Mouse (Mus musculus) neural tube, embryonic 13.5 days (tissue): ENCODE results near the gene Fanca. TPM values are rescaled to one million over a fixed set of nuclear protein-coding genes. Genes with fewer than 3 reads are reported as not detected.

Experiments
- ATAC-seq: fragments of 200-750 bp; cut with Nextera tagmentation; 2 replicates; pipeline ENCODE4 v1.8.0; 2017; ENCODE audit warnings: low read depth, mild to moderate bottlenecking, moderate TSS enrichment, moderate library complexity
- H3K27ac ChIP-seq: fragments of 300-500 bp; sonication (generic); replicated peaks from 2 replicates; pipeline ENCODE4 v1.5.1; 2015; ENCODE audit warnings: moderate library complexity, mild to moderate bottlenecking, inconsistent platforms
- H3K27me3 ChIP-seq: fragments of 300-500 bp; sonication (generic); 2 replicates; pipeline ENCODE4 v1.6.1; 2015; ENCODE audit warnings: mild to moderate bottlenecking, inconsistent platforms
- H3K36me3 ChIP-seq: fragments of 300-500 bp; sonication (generic); 2 replicates; pipeline ENCODE4 v1.6.1; 2015; ENCODE audit warnings: mild to moderate bottlenecking, inconsistent platforms
- H3K4me1 ChIP-seq: fragments of 300-500 bp; sonication (generic); replicated peaks from 2 replicates; pipeline ENCODE4 v1.6.1; 2015; ENCODE audit warnings: inconsistent platforms
- H3K4me2 ChIP-seq: fragments of 300-500 bp; sonication (generic); 2 replicates; pipeline ENCODE4 v1.6.1; 2015; ENCODE audit warnings: inconsistent platforms, mild to moderate bottlenecking, moderate library complexity
- H3K4me3 ChIP-seq: fragments of 300-500 bp; sonication (generic); 2 replicates; pipeline ENCODE4 v1.5.1; 2015; ENCODE audit warnings: mild to moderate bottlenecking, inconsistent platforms
- H3K9ac ChIP-seq: fragments of 300-500 bp; sonication (generic); 2 replicates; pipeline ENCODE4 v1.6.1; 2015; ENCODE audit warnings: moderate library complexity, mild to moderate bottlenecking, inconsistent platforms
- H3K9me3 ChIP-seq: fragments of 300-500 bp; sonication (generic); 2 replicates; pipeline ENCODE4 v1.6.1; 2016; ENCODE audit warnings: inconsistent platforms
- WGBS: fragments of 180-500 bp; shearing (Covaris S2); methylation state at CpG from one replicate; pipeline ENCODE4 v1.1.7; 2015; 5-methylcytosine and 5-hydroxymethylcytosine counted together
- polyA plus RNA-seq: library from polyadenylated mRNA; unstranded; fragments of >200 nt; fragmentation: Nextera tagmentation; extraction: Ambion mirVana; gene quantifications from 2 replicates; pipeline ENCODE4 v1.2.1, GENCODE M21; 2015

Gene Fanca
- polyA plus RNA-seq = 9.3 and 11.0 TPM in 2 replicates

DNA sequence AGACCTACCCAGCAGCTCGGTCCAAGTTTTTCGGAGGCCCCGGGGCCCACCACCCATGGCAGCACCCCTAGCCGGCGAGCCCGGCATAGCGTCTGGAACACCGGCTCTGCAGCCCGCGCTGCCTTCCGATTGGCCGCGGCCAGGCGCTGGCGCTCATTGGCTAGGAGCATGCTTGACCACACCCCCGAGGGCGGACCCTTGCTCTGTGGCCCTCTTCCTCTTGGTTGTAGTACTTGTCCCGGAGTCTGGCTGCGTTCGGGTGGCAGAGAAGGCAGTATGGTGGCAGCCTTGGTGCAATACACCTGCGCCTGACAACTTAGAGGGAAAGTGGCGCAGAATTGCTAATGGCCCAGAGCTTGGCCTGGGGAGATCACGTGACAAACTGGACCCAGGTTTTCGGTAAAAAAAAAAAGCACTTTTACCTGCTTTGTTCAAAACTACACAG is at the start of gene Fanca:
Fanca (minus strand) TSS at position 110 of the 445 bp plus-strand sequence.
- under 1% methylated on average over 24 of the region's 24 CpGs for WGBS
- Histone ChIP-seq H3K36me3 (no peaks in the 10 kb centered on the region), H3K4me1 (peaks cover 13% of the 10 kb centered on the region), H3K4me3 (peak within 1 kb of the TSS; percentile 49), H3K27ac (no peak within 1 kb of the TSS), H3K4me2 (peak within 1 kb of the TSS; percentile 72), H3K9ac (peak within 1 kb of the TSS; percentile 65), H3K9me3 (no peaks in the 10 kb centered on the region), H3K27me3 (no peaks in the 10 kb centered on the region)
- ATAC-seq = peak; percentile 98

GRCm38 (mm10) chr8:123361082-123361739 is 42.8 kb upstream of the Fanca start:
- Histone ChIP-seq H3K9ac (no peak overlapping the region), H3K4me3 (no peak overlapping the region), H3K9me3 (no peaks in the 10 kb centered on the region), H3K27ac (peak overlapping the region; percentile 71), H3K4me2 (no peak overlapping the region), H3K36me3 (peaks cover 94% of the 10 kb centered on the region), H3K27me3 (no peaks in the 10 kb centered on the region), H3K4me1 (no peaks in the 10 kb centered on the region)
- whole genome bisulfite sequencing = 50% methylated on average over 12 of the region's 12 CpGs
- peak; percentile 78 for ATAC-seq

GRCm38 (mm10) chr8:123353216-123353615 is 34.8 kb upstream of the Fanca start:
- no peak; the same call in 1 of the 2 replicates for ATAC-seq

GRCm38 (mm10) chr8:123352786-123353185 is 34.4 kb upstream of the Fanca start:
- Histone ChIP-seq H3K4me2 (no peak overlapping the region), H3K4me1 (peaks cover 26% of the 10 kb centered on the region; the same call in 1 of the 2 replicates), H3K27me3 (no peaks in the 10 kb centered on the region), H3K4me3 (no peak overlapping the region), H3K9ac (no peak overlapping the region), H3K9me3 (no peaks in the 10 kb centered on the region), H3K36me3 (peaks cover 46% of the 10 kb centered on the region), H3K27ac (no peak overlapping the region)
- peak; percentile 55; the same call in 1 of the 2 replicates for ATAC-seq
- 50% methylated on average over 13 of the region's 13 CpGs for WGBS

More at GRCm38 (mm10) chr8:123353216-123353615, 34.8 kb upstream of the Fanca start:
- H3K4me2 ChIP-seq = no peak overlapping the region
- H3K27ac ChIP-seq = no peak overlapping the region
- H3K4me3 ChIP-seq = no peak overlapping the region
- H3K4me1 ChIP-seq = peaks cover 22% of the 10 kb centered on the region; the same call in 1 of the 2 replicates
- no peaks in the 10 kb centered on the region for H3K9me3 ChIP-seq
- no peaks in the 10 kb centered on the region for H3K27me3 ChIP-seq
- H3K36me3 ChIP-seq = peaks cover 46% of the 10 kb centered on the region
- WGBS = 34% methylated on average over 11 of the region's 11 CpGs
- no peak overlapping the region for H3K9ac ChIP-seq

DNA sequence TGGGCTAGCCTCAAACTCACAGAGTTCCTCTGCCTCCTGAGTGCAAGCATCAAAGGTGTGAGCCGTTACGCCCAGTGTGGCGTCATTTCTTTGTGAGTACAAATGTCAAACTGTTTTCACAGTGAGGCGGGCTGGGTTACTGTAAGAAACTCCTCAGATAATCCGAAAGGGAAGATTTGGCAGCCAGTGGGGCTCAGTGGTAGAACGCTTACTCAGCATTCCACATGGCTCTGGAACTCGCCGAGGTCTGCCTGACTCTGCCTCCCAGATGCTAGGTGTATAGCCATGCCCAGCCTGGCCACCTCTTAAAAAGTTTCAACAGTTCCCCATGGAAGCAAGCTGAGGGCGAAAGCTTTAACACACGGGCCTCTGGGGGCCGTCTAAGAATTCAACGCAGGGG is 33.7 kb upstream of the Fanca start:
- no peak overlapping the region for H3K27ac ChIP-seq
- peaks cover 39% of the 10 kb centered on the region for H3K36me3 ChIP-seq
- H3K4me2 ChIP-seq = no peak overlapping the region
- no peak overlapping the region for H3K9ac ChIP-seq
- no peaks in the 10 kb centered on the region for H3K9me3 ChIP-seq
- peaks cover 26% of the 10 kb centered on the region; the same call in 1 of the 2 replicates for H3K4me1 ChIP-seq
- ATAC-seq = 0 out of 2 replicates have a peak, but pooled peaks have one; percentile 2
- no peak overlapping the region for H3K4me3 ChIP-seq
- no peaks in the 10 kb centered on the region for H3K27me3 ChIP-seq
- WGBS = 90% methylated on average over 12 of the region's 12 CpGs

DNA sequence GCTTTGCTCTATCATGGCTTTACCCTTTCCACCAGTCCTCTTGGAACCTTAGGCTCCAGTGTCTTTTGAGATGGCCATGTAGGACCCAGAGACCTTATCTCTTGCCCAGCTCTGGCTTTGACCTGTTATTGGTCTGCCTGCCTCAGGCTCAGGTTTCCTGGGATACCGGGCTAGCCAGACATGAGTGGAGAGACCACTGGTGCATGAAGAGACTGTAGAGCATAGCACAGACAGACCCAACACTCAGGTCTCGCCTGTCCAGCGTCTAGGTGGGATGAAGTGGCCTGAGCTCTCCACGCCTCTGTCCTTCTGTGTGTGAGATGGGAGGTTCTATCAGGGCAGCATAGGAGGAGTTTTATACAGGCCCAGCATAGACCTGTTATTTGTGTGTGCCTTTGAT is 30.7 kb upstream of the Fanca start:
- WGBS = 90% methylated on average over 4 of the region's 4 CpGs
- H3K9ac ChIP-seq = no peak overlapping the region
- no peak overlapping the region for H3K27ac ChIP-seq
- H3K9me3 ChIP-seq = no peaks in the 10 kb centered on the region
- H3K36me3 ChIP-seq = peaks cover 18% of the 10 kb centered on the region
- no peak for ATAC-seq
- no peak overlapping the region for H3K4me3 ChIP-seq
- no peak overlapping the region for H3K4me2 ChIP-seq
- H3K27me3 ChIP-seq = no peaks in the 10 kb centered on the region
- H3K4me1 ChIP-seq = peaks cover 26% of the 10 kb centered on the region; the same call in 1 of the 2 replicates

DNA sequence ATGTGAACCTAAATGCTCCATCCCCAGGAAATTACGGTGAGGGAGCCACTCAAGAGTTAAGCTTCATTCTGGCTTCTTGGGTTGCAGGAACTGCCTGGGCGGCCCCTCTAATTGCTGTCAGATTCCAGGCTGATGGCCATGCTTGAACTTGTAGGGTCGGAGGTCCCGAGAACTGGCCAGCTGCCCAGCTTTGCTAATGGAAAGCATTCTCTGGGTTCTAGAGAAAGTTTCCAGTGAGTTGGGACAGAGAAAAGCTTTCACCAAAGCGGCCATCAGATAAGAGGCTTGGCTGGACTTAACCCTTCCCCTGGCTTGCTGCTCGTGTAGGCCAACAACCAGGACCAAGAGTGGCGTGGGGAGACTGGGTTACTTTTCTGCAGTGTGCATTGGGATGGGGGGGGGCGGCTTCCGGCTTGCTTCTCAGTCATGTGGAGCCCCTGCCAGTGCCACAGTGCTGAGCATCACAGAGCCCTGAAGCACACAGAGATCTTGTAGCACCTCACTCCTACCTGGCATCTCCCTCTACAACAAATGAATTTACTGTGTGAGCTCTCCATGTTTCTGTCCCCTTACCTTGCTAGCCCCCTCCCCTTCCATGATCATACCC is 30.0 kb upstream of the Fanca start:
- Histone ChIP-seq H3K9me3 (no peaks in the 10 kb centered on the region), H3K9ac (no peak overlapping the region), H3K4me2 (no peak overlapping the region), H3K27me3 (no peaks in the 10 kb centered on the region), H3K27ac (no peak overlapping the region; the same call in 1 of the 2 replicates), H3K36me3 (peaks cover 18% of the 10 kb centered on the region), H3K4me1 (peaks cover 26% of the 10 kb centered on the region; the same call in 1 of the 2 replicates), H3K4me3 (no peak overlapping the region)
- WGBS = 64% methylated on average over 9 of the region's 9 CpGs
- ATAC-seq = no peak; the same call in 1 of the 2 replicates

- Histone ChIP-seq H3K27me3 (no peaks in the 10 kb centered on the region), H3K4me3 (no peak overlapping the region), H3K9me3 (no peaks in the 10 kb centered on the region), H3K9ac (no peak overlapping the region), H3K27ac (no peak overlapping the region), H3K4me2 (no peak overlapping the region), H3K4me1 (peaks cover 15% of the 10 kb centered on the region; the same call in 1 of the 2 replicates), H3K36me3 (peaks cover 18% of the 10 kb centered on the region)
- WGBS = 78% methylated on average over 2 of the region's 2 CpGs
- no peak for ATAC-seq
These were observed 28.9 kb upstream of the Fanca start for GRCm38 (mm10) chr8:123347293-123347692.

DNA sequence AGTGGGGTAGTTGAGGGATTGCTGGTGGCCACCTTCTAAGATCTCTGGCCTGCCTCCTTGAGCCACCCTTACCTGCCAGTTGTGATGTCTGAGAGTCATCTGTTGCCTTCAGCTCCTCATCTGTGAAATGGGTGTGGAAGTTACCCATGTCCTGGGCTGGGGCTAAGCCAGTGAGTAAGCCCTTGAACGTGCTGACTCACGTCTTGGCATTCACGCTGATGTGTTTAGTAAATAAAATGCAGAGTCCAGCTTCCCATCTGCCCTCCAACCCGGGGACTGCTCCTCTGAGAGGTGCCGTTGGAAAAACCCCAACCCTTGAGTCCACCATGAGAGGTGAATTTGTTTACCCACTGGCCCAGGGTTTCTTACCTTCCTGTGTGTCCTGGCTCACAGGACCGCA is 27.5 kb upstream of the Fanca start:
- H3K27ac ChIP-seq = no peak overlapping the region
- 92% methylated on average over 6 of the region's 6 CpGs for WGBS
- H3K4me2 ChIP-seq = no peak overlapping the region
- no peaks in the 10 kb centered on the region for H3K27me3 ChIP-seq
- no peak for ATAC-seq
- H3K36me3 ChIP-seq = peaks cover 23% of the 10 kb centered on the region
- no peak overlapping the region for H3K9ac ChIP-seq
- no peaks in the 10 kb centered on the region for H3K9me3 ChIP-seq
- peaks cover 13% of the 10 kb centered on the region; the same call in 1 of the 2 replicates for H3K4me1 ChIP-seq
- H3K4me3 ChIP-seq = no peak overlapping the region

- Histone ChIP-seq H3K4me1 (peaks cover 13% of the 10 kb centered on the region; the same call in 1 of the 2 replicates), H3K4me2 (no peak overlapping the region), H3K9ac (no peak overlapping the region), H3K9me3 (no peaks in the 10 kb centered on the region), H3K27me3 (no peaks in the 10 kb centered on the region), H3K4me3 (no peak overlapping the region), H3K36me3 (peaks cover 24% of the 10 kb centered on the region), H3K27ac (no peak overlapping the region)
- WGBS = 84% methylated on average over 8 of the region's 8 CpGs
- ATAC-seq = no peak
These were observed 26.8 kb upstream of the Fanca start for GRCm38 (mm10) chr8:123345135-123345534.

DNA sequence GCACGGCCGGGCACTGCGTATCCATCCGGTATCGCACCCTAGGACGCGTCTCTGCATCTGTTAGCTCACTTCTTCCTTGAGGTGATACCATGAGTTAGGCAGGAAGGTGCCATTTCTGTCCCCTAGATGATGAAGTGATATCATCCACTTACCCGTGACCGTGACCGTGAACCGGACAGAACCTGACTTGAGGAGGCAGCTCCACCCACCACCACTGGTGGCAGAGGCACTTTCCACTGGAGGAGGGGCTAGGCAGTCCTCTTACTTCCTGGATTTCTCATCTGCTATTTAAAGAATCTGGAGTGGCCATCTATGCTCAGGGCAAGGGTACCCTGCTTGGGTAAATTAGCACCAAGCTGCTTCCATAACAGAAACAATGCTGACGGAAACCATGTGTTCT is 25.0 kb upstream of the Fanca start:
- H3K4me2 ChIP-seq = no peak overlapping the region
- no peak for ATAC-seq
- no peak overlapping the region for H3K4me3 ChIP-seq
- 0 out of 2 replicates have a peak, but pooled peaks cover 6% of the 10 kb centered on the region for H3K4me1 ChIP-seq
- H3K9ac ChIP-seq = no peak overlapping the region
- WGBS = 88% methylated on average over 12 of the region's 12 CpGs
- H3K9me3 ChIP-seq = no peaks in the 10 kb centered on the region
- H3K27ac ChIP-seq = no peak overlapping the region; the same call in 1 of the 2 replicates
- H3K27me3 ChIP-seq = no peaks in the 10 kb centered on the region
- peaks cover 23% of the 10 kb centered on the region for H3K36me3 ChIP-seq

GRCm38 (mm10) chr8:123342911-123343310 is 24.5 kb upstream of the Fanca start:
- Histone ChIP-seq H3K4me2 (no peak overlapping the region), H3K36me3 (peaks cover 18% of the 10 kb centered on the region), H3K9ac (no peak overlapping the region), H3K27me3 (no peaks in the 10 kb centered on the region), H3K4me1 (0 out of 2 replicates have a peak, but pooled peaks cover 1% of the 10 kb centered on the region), H3K4me3 (no peak overlapping the region), H3K27ac (no peak overlapping the region), H3K9me3 (no peaks in the 10 kb centered on the region)
- no peak for ATAC-seq
- WGBS = 84% methylated on average over 7 of the region's 7 CpGs
